Mouse (Mus musculus) kidney, embryonic 14.5 days (tissue): ENCODE measurements at regions not wholly inside any gene's neighbourhood (a gene's known extent, or its start where the extent isn't known, plus 50 kb on each side); places are given as distances from the start of the nearest gene placed in this dataset.

Experiments
- ATAC-seq: fragments of 200-750 bp; cut with Nextera tagmentation; 2 replicates; pipeline ENCODE4 v1.8.0; 2017; ENCODE audit warnings: moderate number of reproducible peaks, mild to moderate bottlenecking, moderate TSS enrichment, moderate library complexity; ENCODE audit not compliant: low FRiP score, low TSS enrichment
- H3K27ac ChIP-seq: fragments of 300-500 bp; sonication (generic); 2 replicates; pipeline ENCODE4 v1.5.1; 2014; ENCODE audit warnings: low read depth, mild to moderate bottlenecking, low read length, moderate library complexity, mixed read lengths
- H3K27me3 ChIP-seq: fragments of 300-500 bp; sonication (generic); 2 replicates; pipeline ENCODE4 v1.6.1; 2014; ENCODE audit warnings: mild to moderate bottlenecking, low read length; ENCODE audit not compliant: control insufficient read depth, insufficient read depth
- H3K36me3 ChIP-seq: fragments of 300-500 bp; sonication (generic); 2 replicates; pipeline ENCODE4 v1.6.1; 2014; ENCODE audit warnings: low read length, mixed read lengths; ENCODE audit not compliant: control insufficient read depth, insufficient read depth
- H3K4me1 ChIP-seq: fragments of 300-500 bp; sonication (generic); 2 replicates; pipeline ENCODE4 v1.6.1; 2014; ENCODE audit warnings: low read length, mixed read lengths; ENCODE audit not compliant: control insufficient read depth, insufficient read depth
- H3K4me2 ChIP-seq: fragments of 300-500 bp; sonication (generic); replicated peaks from 2 replicates; pipeline ENCODE4 v1.6.1; 2014; ENCODE audit warnings: low read depth, mild to moderate bottlenecking, low read length
- H3K4me3 ChIP-seq: fragments of 300-500 bp; sonication (generic); 2 replicates; pipeline ENCODE4 v1.5.1; 2014; ENCODE audit warnings: mild to moderate bottlenecking, low read length
- H3K9ac ChIP-seq: fragments of 300-500 bp; sonication (generic); 2 replicates; pipeline ENCODE4 v1.6.1; 2014; ENCODE audit warnings: low read depth, mild to moderate bottlenecking, low read length, moderate library complexity
- H3K9me3 ChIP-seq: fragments of 300-500 bp; sonication (generic); 2 replicates; pipeline ENCODE4 v1.6.1; 2016; ENCODE audit warnings: low read length; ENCODE audit not compliant: control insufficient read depth
- WGBS: fragments of 180-500 bp; shearing (Covaris S2); extraction: QIAGEN DNeasy Blood & Tissue Kit; methylation state at CpG from one replicate; pipeline ENCODE4 v1.1.7; 2014; 5-methylcytosine and 5-hydroxymethylcytosine counted together

DNA sequence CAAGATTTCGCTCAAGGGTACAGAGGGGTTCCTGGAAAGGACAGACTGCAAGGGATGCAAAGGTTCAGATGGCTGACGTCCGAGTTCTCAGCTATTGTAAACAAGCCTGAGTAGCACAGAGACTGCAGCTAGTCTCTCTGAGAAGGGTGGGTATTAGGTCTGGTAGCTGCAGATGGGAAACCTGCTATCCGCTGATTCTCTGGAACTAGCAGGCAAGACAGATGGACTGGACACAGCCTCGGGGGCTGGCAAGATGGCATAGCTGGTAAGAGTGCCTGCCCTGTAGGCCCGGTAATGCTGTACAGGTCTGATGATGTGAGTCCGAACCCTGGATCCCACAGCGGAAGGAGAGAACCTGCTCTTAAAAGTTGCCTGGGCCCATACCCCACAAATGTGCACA, 62.2 kb upstream of the Arntl start:
- H3K27ac ChIP-seq = no peak overlapping the region
- no peaks in the 10 kb centered on the region for H3K27me3 ChIP-seq
- H3K4me1 ChIP-seq = no peaks in the 10 kb centered on the region
- no peaks in the 10 kb centered on the region for H3K9me3 ChIP-seq
- ATAC-seq = no peak
- WGBS = 84% methylated on average over 8 of the region's 8 CpGs
- H3K9ac ChIP-seq = no peak overlapping the region
- no peaks in the 10 kb centered on the region for H3K36me3 ChIP-seq
- no peak overlapping the region for H3K4me2 ChIP-seq
- H3K4me3 ChIP-seq = no peak overlapping the region

DNA sequence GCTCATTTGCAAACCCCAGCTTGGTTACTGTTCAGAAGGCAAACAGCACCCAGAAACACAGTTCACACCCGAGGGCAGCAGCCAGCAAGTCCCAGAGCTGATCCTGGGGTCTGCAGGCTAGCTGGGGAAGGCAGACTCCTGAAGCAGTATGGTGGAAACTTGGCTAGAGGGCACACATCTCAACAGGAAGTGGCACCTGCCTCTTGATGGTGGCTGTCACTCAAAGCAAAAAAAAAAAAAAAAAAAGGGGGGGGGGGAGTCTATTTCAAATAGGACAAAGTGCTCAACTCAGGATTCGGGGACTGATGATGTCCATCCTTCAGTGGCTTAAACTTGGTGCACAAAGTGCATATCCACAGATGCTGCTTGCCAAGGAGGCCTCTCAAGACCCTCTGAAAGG, 61.2 kb upstream of the Arntl start:
- Histone ChIP-seq H3K9me3 (no peaks in the 10 kb centered on the region), H3K9ac (no peak overlapping the region), H3K4me1 (no peaks in the 10 kb centered on the region), H3K4me2 (no peak overlapping the region), H3K27ac (no peak overlapping the region), H3K27me3 (no peaks in the 10 kb centered on the region), H3K4me3 (no peak overlapping the region), H3K36me3 (no peaks in the 10 kb centered on the region)
- no peak for ATAC-seq
- 69% methylated on average over 2 of the region's 2 CpGs for WGBS

GRCm38 (mm10) chr7:113146526-113146925, 60.7 kb upstream of the Arntl start:
- Histone ChIP-seq H3K36me3 (no peaks in the 10 kb centered on the region), H3K4me1 (no peaks in the 10 kb centered on the region), H3K4me3 (no peak overlapping the region), H3K4me2 (no peak overlapping the region), H3K9ac (no peak overlapping the region), H3K9me3 (no peaks in the 10 kb centered on the region), H3K27me3 (no peaks in the 10 kb centered on the region), H3K27ac (no peak overlapping the region)
- 90% methylated on average over 9 of the region's 9 CpGs for WGBS
- ATAC-seq = no peak

GRCm38 (mm10) chr7:113147391-113148332, 59.6 kb upstream of the Arntl start:
- no peak overlapping the region for H3K4me2 ChIP-seq
- H3K9ac ChIP-seq = no peak overlapping the region
- 47% methylated on average over 16 of the region's 16 CpGs for WGBS
- no peaks in the 10 kb centered on the region for H3K36me3 ChIP-seq
- no peak for ATAC-seq
- H3K27ac ChIP-seq = no peak overlapping the region
- no peaks in the 10 kb centered on the region for H3K9me3 ChIP-seq
- no peak overlapping the region for H3K4me3 ChIP-seq
- H3K27me3 ChIP-seq = no peaks in the 10 kb centered on the region
- no peaks in the 10 kb centered on the region for H3K4me1 ChIP-seq

DNA sequence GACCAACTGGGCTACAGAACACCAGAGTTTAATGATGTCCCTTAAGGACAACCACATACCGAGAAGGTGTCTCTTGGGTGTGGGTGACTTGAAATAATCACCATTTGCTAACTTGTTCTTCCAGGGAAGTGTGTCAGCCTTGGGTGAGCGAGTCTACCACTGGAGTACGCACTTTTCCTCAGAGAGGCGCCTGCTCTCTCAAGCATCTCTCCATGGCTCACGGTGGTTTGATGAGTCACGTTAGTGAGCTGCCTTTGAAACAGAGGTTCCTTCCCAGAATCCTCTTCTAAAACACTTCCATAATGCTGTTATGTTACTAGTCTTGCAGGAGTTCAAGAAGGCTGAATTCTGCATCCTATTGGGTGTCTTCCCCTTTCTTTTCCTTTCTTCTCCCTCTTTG, 58.6 kb upstream of the Arntl start:
- Histone ChIP-seq H3K9ac (no peak overlapping the region), H3K4me1 (peaks cover 4% of the 10 kb centered on the region; the same call in 1 of the 2 replicates), H3K4me3 (no peak overlapping the region), H3K9me3 (no peaks in the 10 kb centered on the region), H3K4me2 (no peak overlapping the region), H3K27me3 (no peaks in the 10 kb centered on the region), H3K27ac (no peak overlapping the region), H3K36me3 (no peaks in the 10 kb centered on the region)
- no peak for ATAC-seq
- WGBS = 83% methylated on average over 6 of the region's 6 CpGs

DNA sequence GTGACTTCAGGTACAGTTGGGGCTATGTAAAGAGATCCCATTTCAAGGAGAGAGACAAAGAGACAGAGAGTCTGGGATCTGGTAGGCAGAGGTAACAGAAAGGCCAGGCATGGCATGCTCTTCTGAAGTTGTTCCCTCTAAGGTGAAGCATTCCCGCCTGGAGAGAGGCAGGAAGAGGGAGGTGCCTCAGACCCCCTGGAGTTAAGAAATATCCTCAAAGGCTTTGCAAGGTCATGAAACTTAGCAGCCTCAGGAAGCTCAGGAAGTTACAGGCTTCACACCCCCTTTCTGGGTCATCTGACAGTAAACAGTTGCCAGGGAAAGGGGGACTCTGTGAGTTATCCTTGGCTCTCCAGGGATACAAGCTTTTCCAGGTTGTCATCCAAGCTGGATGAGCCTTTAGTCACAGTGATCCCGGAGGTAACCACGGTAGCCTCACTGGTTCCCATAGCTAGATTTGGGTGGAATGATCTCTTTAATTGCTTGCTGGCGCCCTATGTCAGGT, 57.2 kb upstream of the Arntl start:
- WGBS = 72% methylated on average over 4 of the region's 4 CpGs
- no peak overlapping the region for H3K9ac ChIP-seq
- no peak overlapping the region for H3K4me3 ChIP-seq
- ATAC-seq = no peak
- H3K4me1 ChIP-seq = peaks cover 4% of the 10 kb centered on the region; the same call in 1 of the 2 replicates
- H3K27ac ChIP-seq = no peak overlapping the region
- H3K36me3 ChIP-seq = no peaks in the 10 kb centered on the region
- H3K9me3 ChIP-seq = no peaks in the 10 kb centered on the region
- H3K27me3 ChIP-seq = no peaks in the 10 kb centered on the region
- H3K4me2 ChIP-seq = no peak overlapping the region

DNA sequence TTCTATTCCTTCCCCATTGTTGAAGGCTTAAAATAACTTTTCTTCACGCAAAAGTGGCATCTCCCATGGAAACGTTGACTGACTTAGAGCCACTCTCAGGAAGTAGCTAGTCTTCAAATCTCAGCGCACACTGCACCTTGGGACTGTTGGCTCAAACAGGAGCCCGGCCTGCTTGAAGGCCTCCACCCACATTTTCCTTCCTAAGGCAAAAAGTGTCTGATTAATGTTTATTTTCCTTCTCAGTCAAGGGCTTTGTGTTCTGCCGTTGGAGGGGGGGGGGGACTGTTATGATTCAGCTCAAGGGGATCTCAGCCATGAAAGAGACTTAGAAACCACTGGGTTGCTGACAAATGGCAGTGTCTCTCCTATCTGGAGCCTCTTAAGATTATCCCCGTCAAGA, 56.5 kb upstream of the Arntl start:
- Histone ChIP-seq H3K4me2 (no peak overlapping the region), H3K4me1 (peaks cover 4% of the 10 kb centered on the region; the same call in 1 of the 2 replicates), H3K27ac (no peak overlapping the region), H3K9ac (no peak overlapping the region), H3K36me3 (no peaks in the 10 kb centered on the region), H3K4me3 (no peak overlapping the region), H3K9me3 (no peaks in the 10 kb centered on the region), H3K27me3 (no peaks in the 10 kb centered on the region)
- no peak for ATAC-seq
- 45% methylated on average over 6 of the region's 6 CpGs for WGBS

- Histone ChIP-seq H3K4me1 (peaks cover 4% of the 10 kb centered on the region; the same call in 1 of the 2 replicates), H3K9me3 (no peaks in the 10 kb centered on the region), H3K27me3 (no peaks in the 10 kb centered on the region), H3K9ac (no peak overlapping the region), H3K4me2 (no peak overlapping the region), H3K36me3 (no peaks in the 10 kb centered on the region), H3K4me3 (no peak overlapping the region), H3K27ac (peak overlapping the region; percentile 13; the same call in 1 of the 2 replicates)
- 40% methylated on average over 6 of the region's 6 CpGs for WGBS
- ATAC-seq = no peak
Observed at GRCm38 (mm10) chr7:113151499-113151898, 55.8 kb upstream of the Arntl start.

GRCm38 (mm10) chr7:113153386-113153785, 53.9 kb upstream of the Arntl start:
- no peak overlapping the region for H3K9ac ChIP-seq
- no peak overlapping the region for H3K4me3 ChIP-seq

More at GRCm38 (mm10) chr7:113153386-113153785, 53.9 kb upstream of the Arntl start:
- no peak overlapping the region for H3K27ac ChIP-seq
- peaks cover 4% of the 10 kb centered on the region; the same call in 1 of the 2 replicates for H3K4me1 ChIP-seq
- H3K9me3 ChIP-seq = no peaks in the 10 kb centered on the region
- 86% methylated on average over 2 of the region's 2 CpGs for WGBS
- H3K4me2 ChIP-seq = no peak overlapping the region
- no peak for ATAC-seq
- no peaks in the 10 kb centered on the region for H3K27me3 ChIP-seq
- H3K36me3 ChIP-seq = no peaks in the 10 kb centered on the region
